Mouse (Mus musculus) lung, adult 2 months (tissue): Measurements from ENCODE around the gene Gars.

ENCODE experiments used
- CTCF ChIP-seq: fragments of 200-500 bp; IDR thresholded peaks from 2 replicates; pipeline ENCODE4 v1.5.1; 2011; ENCODE audit warnings: mild to moderate bottlenecking, low read length, control low read depth; ENCODE audit not compliant: insufficient read depth
- POLR2A ChIP-seq: fragments of 200-500 bp; IDR thresholded peaks from 2 replicates; pipeline ENCODE4 v1.6.1; 2011; ENCODE audit warnings: low read depth, mild to moderate bottlenecking, control low read depth, low read length, borderline replicate concordance; ENCODE audit errors: extremely low read depth

GRCm38 (mm10) chr6:55012516-55012915 lies 25.3 kb upstream of the Gars start:
- no peak for TF ChIP-seq POLR2A
- no peak for TF ChIP-seq CTCF
